Mouse (Mus musculus): ENCODE results near the gene Gm17175. TPM values are rescaled to one million over a fixed set of nuclear protein-coding genes. Genes with fewer than 3 reads are reported as not detected.
"Not testable (repeated sequence)": the region's sequence is repeated elsewhere in the genome, so short reads cannot be mapped to it uniquely, and the experiment has no call there.

Gene Gm17175
- not detected in 2 replicates for polyA plus RNA-seq (2014; fragmentation: Nextera tagmentation; extraction: Ambion mirVana)

DNA sequence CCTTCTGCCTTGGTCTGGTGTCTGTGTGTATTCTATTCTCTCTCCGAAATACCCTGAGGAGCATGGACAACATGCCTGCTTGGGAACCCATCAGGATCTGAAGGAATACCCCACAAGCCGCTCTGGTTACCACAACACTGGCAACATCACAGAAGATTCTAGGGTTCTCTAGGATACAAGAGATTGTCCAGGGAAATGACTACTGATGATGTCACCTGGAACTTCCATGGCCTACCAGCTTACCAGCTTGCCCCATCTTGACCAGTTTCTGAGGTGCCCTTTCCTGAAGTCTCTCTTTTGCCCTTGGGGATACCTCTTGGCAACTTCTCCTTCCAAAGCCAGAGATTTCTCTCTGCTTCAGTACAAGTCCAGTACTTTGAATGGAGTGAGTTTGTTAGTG, at the start of gene Gm17175:
TSS of gene Gm17175 (minus strand) at position 101 of the 400 bp plus-strand sequence.
- not testable (repeated sequence) for H3K4me3 ChIP-seq (ENCODE audit: low read depth, low read length); H3K4me2 ChIP-seq (ENCODE audit: low read length); H3K27ac ChIP-seq (ENCODE audit: low read depth); H3K27me3 ChIP-seq (replicated peaks; ENCODE audit: control insufficient read depth, insufficient read depth, low read length); H3K36me3 ChIP-seq (ENCODE audit: control insufficient read depth, insufficient read depth, low read length); H3K9ac ChIP-seq (ENCODE audit: low read length); DNase-seq (ENCODE audit: low spot score); ATAC-seq (replicated peaks; ENCODE audit: low FRiP score, low TSS enrichment, low read depth); H3K9me3 ChIP-seq (ENCODE audit: control insufficient read depth, low read length); H3K4me1 ChIP-seq (replicated peaks; ENCODE audit: control insufficient read depth, insufficient read depth, low read length)
- 88% methylated on average over 2 of the region's 2 CpGs for WGBS

DNA sequence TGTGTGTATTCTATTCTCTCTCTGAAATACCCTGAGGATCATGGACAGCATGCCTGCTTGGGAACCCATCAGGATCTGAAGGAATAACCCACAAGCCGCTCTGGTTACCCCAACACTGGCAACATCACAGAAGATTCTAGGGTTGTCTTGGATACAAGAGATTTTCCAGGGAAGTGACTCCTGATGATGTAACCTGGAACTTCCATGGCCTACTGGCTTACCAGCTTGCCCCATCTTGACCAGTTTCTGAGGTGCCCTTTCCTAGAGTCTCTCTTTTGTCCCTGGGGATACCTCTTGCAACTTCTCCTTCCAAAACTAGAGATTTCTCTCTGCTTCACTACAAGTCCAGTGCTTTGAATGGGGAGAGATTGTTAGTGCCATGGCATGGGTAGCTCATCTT, 37.3 kb upstream of the Gm17175 start, which contains the start of gene Gm17078:
TSS of gene Gm17078 (minus strand) at position 101 of the 400 bp plus-strand sequence.
- Histone ChIP-seq H3K9me3 (ENCODE audit: control insufficient read depth, low read length) (no peaks in the 10 kb centered on the region), H3K27ac (ENCODE audit: low read depth) (no peak within 1 kb of the TSS), H3K4me3 (ENCODE audit: low read depth, low read length) (no peak within 1 kb of the TSS), H3K4me2 (ENCODE audit: low read length) (no peak within 1 kb of the TSS), H3K4me1 (replicated peaks; ENCODE audit: control insufficient read depth, insufficient read depth, low read length) (no peaks in the 10 kb centered on the region), H3K27me3 (replicated peaks; ENCODE audit: control insufficient read depth, insufficient read depth, low read length) (no peaks in the 10 kb centered on the region), H3K9ac (ENCODE audit: low read length) (no peak within 1 kb of the TSS), H3K36me3 (ENCODE audit: control insufficient read depth, insufficient read depth, low read length) (no peaks in the 10 kb centered on the region)
- 97% methylated on average over 1 of the region's 1 CpGs for WGBS
- DNase-seq (ENCODE audit: low spot score) (no peak), ATAC-seq (replicated peaks; ENCODE audit: low FRiP score, low TSS enrichment, low read depth) (no peak)

DNA sequence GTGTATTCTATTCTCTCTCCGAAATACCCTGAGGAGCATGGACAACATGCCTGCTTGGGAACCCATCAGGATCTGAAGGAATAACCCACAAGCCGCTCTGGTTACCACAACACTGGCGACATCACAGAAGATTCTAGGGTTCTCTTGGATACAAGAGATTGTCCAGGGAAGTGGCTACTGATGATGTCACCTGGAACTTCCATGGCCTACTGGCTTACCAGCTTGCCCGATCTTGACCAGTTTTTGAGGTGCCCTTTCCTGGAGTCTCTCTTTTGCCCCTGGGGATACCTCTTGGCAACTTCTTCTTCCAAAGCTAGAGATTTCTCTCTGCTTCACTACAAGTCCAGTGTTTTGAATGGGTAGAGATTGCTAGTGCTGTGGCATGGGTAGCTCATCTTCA, 18.2 kb upstream of the Gm17175 start, which contains the start of gene Gm17174:
TSS of gene Gm17174 (minus strand) at position 101 of the 400 bp plus-strand sequence.
- ATAC-seq (replicated peaks; ENCODE audit: low FRiP score, low TSS enrichment, low read depth); H3K9me3 ChIP-seq (ENCODE audit: control insufficient read depth, low read length); H3K36me3 ChIP-seq (ENCODE audit: control insufficient read depth, insufficient read depth, low read length); H3K4me2 ChIP-seq (ENCODE audit: low read length); H3K4me1 ChIP-seq (replicated peaks; ENCODE audit: control insufficient read depth, insufficient read depth, low read length); H3K4me3 ChIP-seq (ENCODE audit: low read depth, low read length); H3K9ac ChIP-seq (ENCODE audit: low read length); H3K27ac ChIP-seq (ENCODE audit: low read depth); H3K27me3 ChIP-seq (replicated peaks; ENCODE audit: control insufficient read depth, insufficient read depth, low read length); DNase-seq (ENCODE audit: low spot score): not testable (repeated sequence)
- 87% methylated on average over 4 of the region's 4 CpGs for WGBS

DNA sequence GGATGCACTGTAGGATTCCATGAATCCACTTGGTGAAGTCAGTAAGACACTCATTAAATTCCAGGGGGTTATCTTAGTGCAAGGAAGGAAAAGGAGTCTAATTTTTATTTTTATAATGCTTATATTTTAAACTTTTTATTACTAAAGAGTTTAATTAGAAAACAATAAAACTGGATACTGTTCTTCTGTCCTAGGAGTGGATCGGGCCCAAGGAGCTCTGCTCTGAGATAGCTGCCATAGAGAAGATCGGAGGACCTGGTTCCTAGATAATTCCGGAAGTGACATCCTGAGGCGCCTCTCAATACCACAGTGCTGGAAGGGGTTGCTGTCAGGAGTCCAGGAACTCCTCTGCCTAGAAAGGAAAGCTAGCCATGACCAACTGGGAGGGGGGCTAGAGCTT, 21.4 kb downstream of the Gm17175 start, which contains the start of gene Gm5622:
TSS of gene Gm5622 (plus strand) at position 301 of the 400 bp plus-strand sequence.
- DNase-seq (ENCODE audit: low spot score) (no peak), ATAC-seq (replicated peaks; ENCODE audit: low FRiP score, low TSS enrichment, low read depth) (no peak)
- Histone ChIP-seq H3K9me3 (ENCODE audit: control insufficient read depth, low read length) (no peaks in the 10 kb centered on the region), H3K4me3 (ENCODE audit: low read depth, low read length) (no peak within 1 kb of the TSS), H3K9ac (ENCODE audit: low read length) (no peak within 1 kb of the TSS), H3K4me2 (ENCODE audit: low read length) (no peak within 1 kb of the TSS), H3K36me3 (ENCODE audit: control insufficient read depth, insufficient read depth, low read length) (no peaks in the 10 kb centered on the region), H3K4me1 (replicated peaks; ENCODE audit: control insufficient read depth, insufficient read depth, low read length) (no peaks in the 10 kb centered on the region), H3K27ac (ENCODE audit: low read depth) (no peak within 1 kb of the TSS), H3K27me3 (replicated peaks; ENCODE audit: control insufficient read depth, insufficient read depth, low read length) (no peaks in the 10 kb centered on the region)
- WGBS, result 96% methylated on average over 4 of the region's 4 CpGs

Other genes with a start within 250 kb of the Gm17175 start
- gene Gm7247, start 212.3 kb downstream of the Gm17175 start, polyA plus RNA-seq (2014; fragmentation: Nextera tagmentation; extraction: Ambion mirVana), result not detected in 2 replicates
- not detected in 2 replicates for gene Vmn2r88, start 163.2 kb downstream of the Gm17175 start, polyA plus RNA-seq (2014; fragmentation: Nextera tagmentation; extraction: Ambion mirVana)
- gene Vmn2r89, start 122.2 kb downstream of the Gm17175 start, polyA plus RNA-seq (2014; fragmentation: Nextera tagmentation; extraction: Ambion mirVana), result not detected in 2 replicates
- not detected in 2 replicates for gene Gm5622, start 21.3 kb downstream of the Gm17175 start, polyA plus RNA-seq (2014; fragmentation: Nextera tagmentation; extraction: Ambion mirVana)
- not detected in 2 replicates for gene Gm17174, start 18.1 kb upstream of the Gm17175 start, polyA plus RNA-seq (2014; fragmentation: Nextera tagmentation; extraction: Ambion mirVana)
- gene Gm17078, start 37.2 kb upstream of the Gm17175 start, polyA plus RNA-seq (2014; fragmentation: Nextera tagmentation; extraction: Ambion mirVana), result not detected in 2 replicates
- gene Gm4181, start 61.6 kb upstream of the Gm17175 start, polyA plus RNA-seq (2014; fragmentation: Nextera tagmentation; extraction: Ambion mirVana), result not detected in 2 replicates
- not detected in 2 replicates for gene Gm17079, start 121.4 kb upstream of the Gm17175 start, polyA plus RNA-seq (2014; fragmentation: Nextera tagmentation; extraction: Ambion mirVana)
- not detected in 2 replicates for gene Gm5800, start 143.1 kb upstream of the Gm17175 start, polyA plus RNA-seq (2014; fragmentation: Nextera tagmentation; extraction: Ambion mirVana)
- 1.8 and 1.9 TPM in 2 replicates for gene Ang4, start 199.5 kb upstream of the Gm17175 start, polyA plus RNA-seq (2014; fragmentation: Nextera tagmentation; extraction: Ambion mirVana)
- not detected in 2 replicates for gene AY358078, start 226.0 kb upstream of the Gm17175 start, polyA plus RNA-seq (2014; fragmentation: Nextera tagmentation; extraction: Ambion mirVana)

Data from intestine, embryonic 14.5 days (tissue).